Mouse (Mus musculus) ES-Bruce4 (cell line): ENCODE data around the gene Nrtn. TPM values are rescaled to one million over a fixed set of nuclear protein-coding genes. Genes with fewer than 3 reads are reported as not detected.

Experiments used
- H3K27ac ChIP-seq: 2 replicates; pipeline ENCODE4 v1.5.1; 2012; ENCODE audit warnings: low read length, inconsistent platforms; ENCODE audit not compliant: insufficient read depth
- H3K27me3 ChIP-seq: 2 replicates; pipeline ENCODE4 v1.6.1; 2012; ENCODE audit warnings: mild to moderate bottlenecking, low read length, inconsistent platforms; ENCODE audit not compliant: control insufficient read depth, poor library complexity, insufficient read depth, severe bottlenecking
- H3K36me3 ChIP-seq: 2 replicates; pipeline ENCODE4 v1.6.1; 2012; ENCODE audit warnings: inconsistent platforms, mild to moderate bottlenecking, low read length, moderate library complexity; ENCODE audit not compliant: control insufficient read depth, poor library complexity, insufficient read depth, severe bottlenecking
- H3K4me1 ChIP-seq: one replicate; pipeline ENCODE4 v1.8.1; 2011; ENCODE audit warnings: low read length; ENCODE audit not compliant: control insufficient read depth, insufficient read depth
- H3K4me3 ChIP-seq: 2 replicates; pipeline ENCODE4 v1.5.1; 2011; ENCODE audit warnings: low read depth, mild to moderate bottlenecking, low read length
- H3K9ac ChIP-seq: 2 replicates; pipeline ENCODE4 v1.6.1; 2012; ENCODE audit warnings: low read depth, mild to moderate bottlenecking, inconsistent platforms; ENCODE audit not compliant: poor library complexity, severe bottlenecking
- H3K9me3 ChIP-seq: replicated peaks from 2 replicates; pipeline ENCODE4 v1.6.1; 2012; ENCODE audit warnings: mild to moderate bottlenecking, low read length, inconsistent platforms; ENCODE audit not compliant: control insufficient read depth, poor library complexity, insufficient read depth, severe bottlenecking
- CTCF ChIP-seq: IDR thresholded peaks from one replicate; pipeline ENCODE4 v1.8.1; 2011; ENCODE audit warnings: low read depth, low read length
- EP300 ChIP-seq: IDR thresholded peaks from 2 replicates; pipeline ENCODE4 v1.6.1; 2011; ENCODE audit warnings: low read depth, low read length; ENCODE audit not compliant: insufficient read depth
- POLR2A ChIP-seq: IDR thresholded peaks from one replicate; pipeline ENCODE4 v1.8.1; 2011; ENCODE audit warnings: low read length; ENCODE audit not compliant: insufficient read depth
- polyA plus RNA-seq: library from polyadenylated mRNA; stranded (reverse); fragments of >200 nt; gene quantifications from 2 replicates; pipeline ENCODE4 v1.2.4, GENCODE M21; 2011; ENCODE audit warnings: low read depth; ENCODE audit not compliant: missing spikeins, insufficient read depth, insufficient read length

Nrtn gene
- polyA plus RNA-seq, 1 experiment: 8.1 TPM

- Histone ChIP-seq H3K4me1 (peaks cover 9% of the 10 kb centered on the region), H3K9me3 (no peaks in the 10 kb centered on the region), H3K36me3 (no peaks in the 10 kb centered on the region), H3K4me3 (no peak overlapping the region), H3K27me3 (no peaks in the 10 kb centered on the region), H3K27ac (no peak overlapping the region), H3K9ac (no peak overlapping the region)
- TF ChIP-seq POLR2A: no peak
- no peak for TF ChIP-seq EP300
- TF ChIP-seq CTCF: no peak
These were observed 28.2 kb downstream of the Nrtn start for GRCm38 (mm10) chr17:56729151-56729550.

GRCm38 (mm10) chr17:56728117-56728516, 29.2 kb downstream of the Nrtn start:
- Histone ChIP-seq H3K4me3 (peak overlapping the region; percentile 10; the same call in 1 of the 2 replicates), H3K36me3 (peaks cover 1% of the 10 kb centered on the region; the same call in 1 of the 2 replicates), H3K9me3 (no peaks in the 10 kb centered on the region), H3K27ac (peak overlapping the region; percentile 34), H3K27me3 (no peaks in the 10 kb centered on the region), H3K4me1 (peaks cover 9% of the 10 kb centered on the region), H3K9ac (peak overlapping the region; percentile 30; the same call in 1 of the 2 replicates)
- TF ChIP-seq POLR2A: no peak
- TF ChIP-seq EP300: no peak
- no peak for TF ChIP-seq CTCF

- Histone ChIP-seq H3K9ac (0 out of 2 replicates have a peak overlapping the region, but pooled peaks have one; percentile 30), H3K4me1 (peaks cover 9% of the 10 kb centered on the region), H3K36me3 (peaks cover 2% of the 10 kb centered on the region; the same call in 1 of the 2 replicates), H3K27me3 (no peaks in the 10 kb centered on the region), H3K4me3 (peak overlapping the region; percentile 20; the same call in 1 of the 2 replicates), H3K27ac (peak overlapping the region; percentile 46), H3K9me3 (no peaks in the 10 kb centered on the region)
- TF ChIP-seq POLR2A: no peak
- no peak for TF ChIP-seq EP300
- TF ChIP-seq CTCF: no peak
These were observed 29.7 kb downstream of the Nrtn start for GRCm38 (mm10) chr17:56727659-56728058.

- Histone ChIP-seq H3K9me3 (no peaks in the 10 kb centered on the region), H3K9ac (no peak overlapping the region), H3K27me3 (no peaks in the 10 kb centered on the region), H3K27ac (peak overlapping the region; percentile 46), H3K4me3 (peak overlapping the region; percentile 20; the same call in 1 of the 2 replicates), H3K36me3 (peaks cover 2% of the 10 kb centered on the region; the same call in 1 of the 2 replicates), H3K4me1 (peaks cover 9% of the 10 kb centered on the region)
- TF ChIP-seq EP300 (peak; percentile 66), CTCF (no peak)
These were observed 30.2 kb downstream of the Nrtn start for GRCm38 (mm10) chr17:56727029-56727649.

GRCm38 (mm10) chr17:56723419-56724161, 33.7 kb downstream of the Nrtn start:
- no peak for TF ChIP-seq EP300
- TF ChIP-seq CTCF: peak; percentile 41
- TF ChIP-seq POLR2A: no peak
- Histone ChIP-seq H3K4me3 (no peak overlapping the region), H3K27me3 (no peaks in the 10 kb centered on the region), H3K9me3 (no peaks in the 10 kb centered on the region), H3K36me3 (peaks cover 2% of the 10 kb centered on the region; the same call in 1 of the 2 replicates), H3K4me1 (peaks cover 4% of the 10 kb centered on the region), H3K27ac (no peak overlapping the region), H3K9ac (no peak overlapping the region)

GRCm38 (mm10) chr17:56722441-56722840, 34.9 kb downstream of the Nrtn start:
- TF ChIP-seq EP300: no peak
- no peak for TF ChIP-seq CTCF
- TF ChIP-seq POLR2A: no peak
- H3K4me3 ChIP-seq: no peak overlapping the region
- no peak overlapping the region for H3K9ac ChIP-seq
- H3K27ac ChIP-seq: no peak overlapping the region
- H3K36me3 ChIP-seq: peaks cover 2% of the 10 kb centered on the region; the same call in 1 of the 2 replicates
- H3K9me3 ChIP-seq: no peaks in the 10 kb centered on the region
- H3K4me1 ChIP-seq: peaks cover 4% of the 10 kb centered on the region
- H3K27me3 ChIP-seq: no peaks in the 10 kb centered on the region
